ENCODE assay signal across 8 mouse cellular contexts in genomic region chr14:25480916-25481666, GRCm38 (mm10). TPM values are rescaled to one million over a fixed set of nuclear protein-coding genes. Genes with fewer than 3 reads are reported as not detected.
DNase-seq lines count a peak whose midpoint lies in the region; ATAC-seq and TF ChIP-seq lines count a peak whose summit lies in the region.

No protein-coding gene starts in this region.

- no peaks in the 10 kb centered on the region for H3K36me3 ChIP-seq in forebrain, embryonic 16.5 days (ENCODE audit: control insufficient read depth, insufficient read depth)
- H3K36me3 ChIP-seq in liver, embryonic 15.5 days (replicated peaks): no peaks in the 10 kb centered on the region
- H3K36me3 ChIP-seq in myocyte (ENCODE audit: control insufficient read depth, insufficient read depth): no peaks in the 10 kb centered on the region

- H3K4me3 ChIP-seq in forebrain, embryonic 16.5 days (replicated peaks; ENCODE audit: low read length): no peak overlapping the region
- peak overlapping the region; percentile 47 for H3K4me3 ChIP-seq in liver, embryonic 15.5 days (replicated peaks)
- H3K4me3 ChIP-seq in myocyte: no peak overlapping the region

- DNase-seq in CD4-positive helper T cell, adult 2 months (ENCODE audit: low read depth, low spot score): peak; percentile 65
- DNase-seq in right cerebral cortex, adult 2 months (ENCODE audit: low spot score in 2 of 2): no peak
- no peak for DNase-seq in embryo, embryonic 11 days

- TF ChIP-seq POLR2A in myocyte (IDR thresholded peaks at IDR 0.05; ENCODE audit: insufficient read length, low read depth): no peak

- WGBS in forebrain, embryonic 16.5 days: 58% methylated on average over 20 of the region's 20 CpGs
- WGBS in liver, embryonic 15.5 days (ENCODE audit: insufficient replicate concordance): 5% methylated on average over 20 of the region's 20 CpGs

- peak; percentile 56 for ATAC-seq in activated CD4-positive, CD25-positive, alpha-beta regulatory T cell, adult 4 months
- ATAC-seq in forebrain, embryonic 16.5 days: no peak
- peak; percentile 66 for ATAC-seq in inflammation-experienced regulatory T-cells, adult 6 months
- peak; percentile 70 for ATAC-seq in liver, embryonic 15.5 days (ENCODE audit: insufficient read depth)

- H3K27me3 ChIP-seq in forebrain, embryonic 16.5 days (replicated peaks; ENCODE audit: control insufficient read depth, insufficient read depth, low read length): no peaks in the 10 kb centered on the region
- no peaks in the 10 kb centered on the region for H3K27me3 ChIP-seq in liver, embryonic 15.5 days
- H3K27me3 ChIP-seq in myocyte (ENCODE audit: control insufficient read depth, insufficient read depth, insufficient read length): no peaks in the 10 kb centered on the region

- H3K4me1 ChIP-seq in forebrain, embryonic 16.5 days (replicated peaks; ENCODE audit: control insufficient read depth, insufficient read depth, low read length): peaks cover 67% of the 10 kb centered on the region
- H3K4me1 ChIP-seq in liver, embryonic 15.5 days (replicated peaks): peaks cover 96% of the 10 kb centered on the region

- H3K9ac ChIP-seq in forebrain, embryonic 16.5 days (replicated peaks; ENCODE audit: low read depth, low read length): 0 out of 2 replicates have a peak overlapping the region, but pooled peaks have one; percentile 24
- H3K9ac ChIP-seq in liver, embryonic 15.5 days: peak overlapping the region; percentile 67

- no peak overlapping the region for H3ac ChIP-seq in myocyte (ENCODE audit: control insufficient read depth, insufficient read length)

- H3K9me3 ChIP-seq in forebrain, embryonic 16.5 days (ENCODE audit: control insufficient read depth, low read length): no peaks in the 10 kb centered on the region
- H3K9me3 ChIP-seq in liver, embryonic 15.5 days (replicated peaks): no peaks in the 10 kb centered on the region

- H3K79me2 ChIP-seq in myocyte (ENCODE audit: control insufficient read depth, insufficient read depth): peaks cover 98% of the 10 kb centered on the region

- H3K27ac ChIP-seq in forebrain, embryonic 16.5 days (ENCODE audit: low read length): peak overlapping the region; percentile 59
- peak overlapping the region; percentile 91 for H3K27ac ChIP-seq in liver, embryonic 15.5 days (replicated peaks)

- no peak overlapping the region for H3K4me2 ChIP-seq in forebrain, embryonic 16.5 days (ENCODE audit: low read length)
- H3K4me2 ChIP-seq in liver, embryonic 15.5 days: peak overlapping the region; percentile 75
- H3K4me2 ChIP-seq in myocyte (ENCODE audit: low read depth): no peak overlapping the region

TF ChIP-seq in myocyte, 11 proteins besides CTCF, POLR2A, EP300 and RAD21:
- TF ChIP-seq POLR2AphosphoS2 (IDR thresholded peaks at IDR 0.05; ENCODE audit: insufficient read length, low read depth): peak; percentile 24
- TF ChIP-seq MYOG (IDR thresholded peaks at IDR 0.05; ENCODE audit: control insufficient read depth in 1 of 3, insufficient read depth in 1 of 3, insufficient read length in 2 of 3, low read depth in 2 of 3): no peak

RNA-seq across cellular contexts. Expression of gene Zmiz1, which starts 22.1 kb away (rescaled TPM):
- polyA plus RNA-seq in activated CD4-positive, CD25-positive, alpha-beta regulatory T cell, adult 4 months (2017; shearing (Covaris generic)): 10 to 100 TPM; 23.8 to 27.9 TPM
- 52.6 and 56.6 TPM in 2 replicates for polyA plus RNA-seq in forebrain, embryonic 16.5 days (2015; fragmentation: Nextera tagmentation; extraction: Ambion mirVana)
- 10 to 100 TPM; 24.5 to 30.1 (median 26.1) TPM for polyA plus RNA-seq in inflammation-experienced regulatory T-cells, adult 6 months (2017; shearing (Covaris generic))
- 4.3 and 4.9 TPM in 2 replicates for polyA plus RNA-seq in liver, embryonic 15.5 days (2015; fragmentation: Nextera tagmentation; extraction: Ambion mirVana)
- polyA plus RNA-seq in myocyte (2012; fragmentation: generic; extraction: Trizol): 34.5 TPM
